Mouse (Mus musculus): ENCODE measurements around the gene Cd163.

The Cd163 gene

GRCm38 (mm10) chr6:124364328-124364727 lies 59.9 kb downstream of the Cd163 start:
- DNase-seq, result no peak

GRCm38 (mm10) chr6:124373584-124374206 lies 69.2 kb downstream of the Cd163 start:
- DNase-seq, result no peak

DNA sequence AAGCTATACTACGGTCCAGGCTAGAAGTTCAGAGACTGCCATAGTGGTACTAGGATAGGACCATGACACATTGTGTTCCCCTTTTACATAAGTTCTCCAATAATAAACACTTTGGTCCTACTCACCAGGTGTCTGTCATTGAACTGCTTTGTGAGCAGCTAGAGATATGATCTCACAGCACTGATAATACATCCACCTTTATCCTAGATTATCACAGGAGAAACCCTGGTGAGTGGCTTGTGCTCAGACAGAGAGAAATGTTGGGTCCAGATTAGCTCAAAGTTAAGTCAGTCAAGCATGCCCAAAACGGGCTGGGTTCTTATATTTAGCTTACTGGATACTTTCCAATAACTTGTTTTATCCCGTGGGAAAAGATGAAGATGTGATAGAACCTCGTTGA lies 70.2 kb downstream of the Cd163 start:
- no peak for DNase-seq

DNA sequence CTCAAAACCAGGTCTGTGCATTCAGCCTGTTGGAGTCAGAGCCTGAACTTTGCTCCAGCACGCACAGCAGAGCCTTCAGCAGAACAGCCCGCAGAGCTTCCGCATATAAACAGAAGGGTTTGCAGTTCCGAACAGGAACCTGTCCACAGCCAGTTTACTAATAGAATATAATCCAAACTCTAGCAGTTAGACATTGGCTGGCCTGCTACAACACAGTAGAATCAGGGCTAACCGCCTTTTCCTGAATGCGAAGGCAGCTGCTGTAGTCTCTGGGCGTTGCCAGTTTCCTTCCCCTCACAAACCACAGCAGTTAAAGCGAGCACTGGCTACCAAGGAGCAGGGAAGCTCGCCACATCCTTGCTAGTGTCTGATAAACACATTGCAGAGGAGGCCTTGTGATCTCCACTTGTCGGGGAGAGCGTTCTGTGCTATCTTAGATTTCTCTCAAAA lies 71.0 kb downstream of the Cd163 start:
- DNase-seq, result no peak

DNA sequence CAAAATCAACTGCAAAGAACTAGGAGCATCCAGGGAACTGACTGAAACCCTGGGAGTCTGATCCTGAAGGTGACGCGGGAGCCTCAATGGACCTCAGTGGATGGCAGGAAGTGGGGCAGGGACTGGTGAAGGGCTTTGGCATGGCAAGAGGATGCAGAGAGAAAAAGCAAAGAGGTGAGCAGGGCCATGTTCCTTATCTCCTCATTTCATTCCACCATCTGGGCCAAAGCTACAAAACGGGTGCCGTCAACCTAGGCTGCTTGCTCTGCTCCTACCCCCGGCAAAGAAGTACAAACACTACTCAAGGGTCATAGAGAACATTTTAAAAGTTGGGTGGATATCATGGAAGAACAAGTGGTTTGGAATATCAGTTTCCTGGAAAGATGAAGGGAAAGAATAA lies 71.9 kb downstream of the Cd163 start:
- no peak for DNase-seq

DNA sequence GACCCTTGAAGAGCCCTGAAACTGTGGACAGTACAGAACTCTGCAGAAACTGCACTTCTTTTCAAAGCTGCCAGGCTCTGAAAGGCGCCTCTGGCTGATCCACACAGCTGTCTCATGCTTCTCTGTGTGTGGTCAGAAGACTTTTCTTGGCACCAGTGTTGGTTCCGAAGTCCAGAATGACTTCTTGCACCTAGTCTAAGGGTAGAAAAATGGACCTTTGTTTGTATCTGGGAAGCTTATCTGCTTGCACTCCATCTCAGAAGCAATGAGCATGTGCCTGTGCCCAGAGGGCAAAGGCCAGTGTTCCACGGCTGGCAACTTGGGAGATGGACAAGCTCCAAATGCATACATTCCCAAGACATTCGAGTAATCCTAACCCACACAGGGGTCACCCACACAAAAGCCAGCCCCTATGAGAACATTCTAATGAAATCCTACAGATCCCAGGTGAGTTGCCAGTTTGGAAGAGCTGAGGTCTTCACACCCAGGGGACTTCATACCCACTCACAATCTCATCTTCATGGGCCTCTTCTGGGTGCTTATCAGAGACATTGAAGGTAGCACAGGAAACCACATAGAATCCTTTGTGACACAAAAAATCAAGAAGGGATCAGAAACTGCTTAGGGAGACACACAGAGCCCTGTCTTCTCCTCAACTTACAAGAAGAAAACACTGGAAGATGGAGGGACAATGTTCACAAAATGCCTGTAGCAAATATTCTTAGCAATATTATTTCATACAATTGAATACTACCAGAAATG lies 73.2 kb downstream of the Cd163 start:
- no peak for DNase-seq

- DNase-seq, result peak; percentile 41
Measured at GRCm38 (mm10) chr6:124379331-124379730, 74.9 kb downstream of the Cd163 start.

All from cerebellum, adult 9-10 months (tissue).